Mouse (Mus musculus): ENCODE measurements at regions not wholly inside any gene's neighbourhood (a gene's known extent, or its start where the extent isn't known, plus 50 kb on each side); places are given as distances from the start of the nearest gene placed in this dataset.

DNA sequence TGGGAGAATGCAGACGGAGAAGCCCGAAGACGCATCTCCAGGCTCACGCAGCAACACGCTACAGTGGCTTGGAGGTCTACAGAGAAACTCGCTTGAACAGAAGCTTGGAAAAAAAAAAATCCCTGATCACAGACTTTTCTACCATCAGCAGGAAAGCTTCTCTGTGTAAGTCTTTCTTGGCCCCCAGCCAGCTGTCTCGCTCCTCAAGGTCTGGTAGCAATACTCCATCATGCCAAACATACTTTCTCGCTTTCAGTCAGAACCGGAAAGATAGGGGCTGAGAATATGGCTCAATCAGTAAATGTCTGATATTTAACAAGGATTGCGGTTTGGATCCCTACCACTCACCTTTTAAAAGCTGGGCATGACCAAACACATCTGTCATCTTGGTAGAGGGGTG is 126.2 kb upstream of the Slc7a11 start:
- 57% methylated on average over 10 of the region's 10 CpGs for WGBS
- TF ChIP-seq CTCF (IDR thresholded peaks at IDR 0.05) (no peak), POLR2A (IDR thresholded peaks at IDR 0.05; ENCODE audit: insufficient read depth, low read depth, low read length) (no peak), EP300 (IDR thresholded peaks at IDR 0.05; ENCODE audit: insufficient read depth, low read depth, low read length) (no peak)
- Histone ChIP-seq H3K27me3 (ENCODE audit: control insufficient read depth, insufficient read depth, low read length) (no peaks in the 10 kb centered on the region), H3K9ac (ENCODE audit: low read depth, low read length) (no peak overlapping the region), H3K79me2 (replicated peaks; ENCODE audit: control insufficient read depth, insufficient read depth, low read length) (no peaks in the 10 kb centered on the region), H3K36me3 (ENCODE audit: control insufficient read depth, insufficient read depth, low read length) (no peaks in the 10 kb centered on the region), H3K4me1 (ENCODE audit: control insufficient read depth, insufficient read depth, low read length) (no peaks in the 10 kb centered on the region), H3K27ac (no peak overlapping the region), H3K4me3 (no peak overlapping the region)
- intact Hi-C loops (cut with DNase I): no loop called here
- no peak for DNase-seq

- H3K27ac ChIP-seq: no peak overlapping the region
- no peak for DNase-seq
- no peak overlapping the region for H3K9ac ChIP-seq (ENCODE audit: low read depth, low read length)
- no peaks in the 10 kb centered on the region for H3K36me3 ChIP-seq (ENCODE audit: control insufficient read depth, insufficient read depth, low read length)
- no peaks in the 10 kb centered on the region for H3K4me1 ChIP-seq (ENCODE audit: control insufficient read depth, insufficient read depth, low read length)
- no peak for TF ChIP-seq CTCF (IDR thresholded peaks at IDR 0.05)
- no peak overlapping the region for H3K4me3 ChIP-seq
- H3K79me2 ChIP-seq (replicated peaks; ENCODE audit: control insufficient read depth, insufficient read depth, low read length): no peaks in the 10 kb centered on the region
- intact Hi-C loops (cut with DNase I): no loop called here
- no peaks in the 10 kb centered on the region for H3K27me3 ChIP-seq (ENCODE audit: control insufficient read depth, insufficient read depth, low read length)
- 9% methylated on average over 1 of the region's 1 CpGs for WGBS
Measured at GRCm38 (mm10) chr3:50554150-50554549, 110.7 kb upstream of the Slc7a11 start.

DNA sequence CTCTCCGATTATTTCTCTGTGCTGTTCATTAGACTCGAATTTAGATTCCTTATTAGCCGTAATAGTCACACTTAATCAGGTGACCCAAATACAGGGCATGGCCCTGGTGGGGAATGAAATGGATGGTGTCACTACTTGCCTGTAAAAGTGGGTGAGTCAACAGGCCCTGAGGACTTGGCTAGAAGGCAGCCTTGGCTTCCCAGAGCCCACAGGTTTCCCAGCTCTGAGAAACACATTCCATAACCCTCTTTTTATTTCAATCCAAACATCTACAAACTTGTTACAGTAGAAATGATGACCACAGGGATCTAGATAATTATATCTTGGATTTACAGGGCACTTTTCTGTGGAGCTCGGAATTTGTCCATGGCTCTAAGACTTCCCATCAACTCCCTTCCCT is 105.2 kb upstream of the Slc7a11 start:
- H3K4me3 ChIP-seq: no peak overlapping the region
- 81% methylated on average over 4 of the region's 4 CpGs for WGBS
- no peak for DNase-seq

DNA sequence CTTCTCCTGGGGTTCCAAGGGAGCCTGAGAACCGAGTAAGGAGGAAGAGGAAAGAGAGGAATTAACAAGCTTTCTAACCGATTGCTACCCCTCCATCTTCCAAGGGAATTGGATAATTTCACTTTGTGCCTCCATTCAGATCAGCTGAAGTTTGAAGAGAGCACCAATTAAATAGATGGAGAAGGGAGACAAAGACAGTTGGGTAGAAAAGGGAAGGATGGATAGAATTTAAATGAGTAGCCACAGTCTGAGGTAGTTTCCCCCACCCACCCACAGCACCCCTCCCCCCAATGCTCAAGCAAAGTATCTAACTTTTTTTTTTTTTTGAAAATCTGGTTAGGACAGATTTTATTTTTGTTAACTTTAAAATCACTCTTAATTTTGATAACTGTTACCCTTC is 87.2 kb upstream of the Slc7a11 start:
- H3K27ac ChIP-seq: no peak overlapping the region
- H3K4me3 ChIP-seq: no peak overlapping the region
- no peaks in the 10 kb centered on the region for H3K27me3 ChIP-seq (ENCODE audit: control insufficient read depth, insufficient read depth, low read length)
- WGBS: 34% methylated on average over 2 of the region's 2 CpGs
- intact Hi-C loops (cut with DNase I): no loop called here
- H3K9ac ChIP-seq (ENCODE audit: low read depth, low read length): no peak overlapping the region
- TF ChIP-seq EP300 (IDR thresholded peaks at IDR 0.05; ENCODE audit: insufficient read depth, low read depth, low read length) (no peak), POLR2A (IDR thresholded peaks at IDR 0.05; ENCODE audit: insufficient read depth, low read depth, low read length) (no peak), CTCF (IDR thresholded peaks at IDR 0.05) (no peak)
- H3K36me3 ChIP-seq (ENCODE audit: control insufficient read depth, insufficient read depth, low read length): no peaks in the 10 kb centered on the region
- H3K4me1 ChIP-seq (ENCODE audit: control insufficient read depth, insufficient read depth, low read length): no peaks in the 10 kb centered on the region
- DNase-seq: no peak
- H3K79me2 ChIP-seq (replicated peaks; ENCODE audit: control insufficient read depth, insufficient read depth, low read length): no peaks in the 10 kb centered on the region

More for the DNA sequence above, 105.2 kb upstream of the Slc7a11 start:
- no peaks in the 10 kb centered on the region for H3K27me3 ChIP-seq (ENCODE audit: control insufficient read depth, insufficient read depth, low read length)
- H3K27ac ChIP-seq: no peak overlapping the region
- no peaks in the 10 kb centered on the region for H3K79me2 ChIP-seq (replicated peaks; ENCODE audit: control insufficient read depth, insufficient read depth, low read length)
- TF ChIP-seq EP300 (IDR thresholded peaks at IDR 0.05; ENCODE audit: insufficient read depth, low read depth, low read length) (no peak), CTCF (IDR thresholded peaks at IDR 0.05) (no peak), POLR2A (IDR thresholded peaks at IDR 0.05; ENCODE audit: insufficient read depth, low read depth, low read length) (no peak)
- H3K9ac ChIP-seq (ENCODE audit: low read depth, low read length): no peak overlapping the region
- intact Hi-C loops (cut with DNase I): no loop called here
- H3K4me1 ChIP-seq (ENCODE audit: control insufficient read depth, insufficient read depth, low read length): no peaks in the 10 kb centered on the region
- no peaks in the 10 kb centered on the region for H3K36me3 ChIP-seq (ENCODE audit: control insufficient read depth, insufficient read depth, low read length)

DNA sequence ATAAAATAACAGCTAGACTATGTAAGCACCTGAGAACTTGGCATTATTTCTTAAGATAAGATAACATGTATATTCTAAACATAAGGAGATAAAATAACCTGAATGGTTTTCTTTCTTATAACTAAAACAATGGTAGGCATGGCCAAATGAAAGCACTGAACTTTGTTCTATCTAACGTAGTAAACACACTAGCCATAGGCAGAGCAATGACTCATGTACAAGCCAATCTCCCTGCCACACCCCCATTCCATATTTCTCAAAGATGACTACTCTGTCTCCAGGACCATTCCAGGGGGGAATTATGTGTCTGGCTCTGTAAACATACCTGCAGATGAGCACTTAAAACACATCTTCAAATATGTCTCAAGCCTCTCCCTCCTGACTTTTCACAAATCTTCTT is 80.6 kb upstream of the Slc7a11 start:
- Histone ChIP-seq H3K4me3 (no peak overlapping the region), H3K36me3 (ENCODE audit: control insufficient read depth, insufficient read depth, low read length) (no peaks in the 10 kb centered on the region), H3K9ac (ENCODE audit: low read depth, low read length) (no peak overlapping the region), H3K27ac (no peak overlapping the region), H3K27me3 (ENCODE audit: control insufficient read depth, insufficient read depth, low read length) (no peaks in the 10 kb centered on the region), H3K4me1 (ENCODE audit: control insufficient read depth, insufficient read depth, low read length) (no peaks in the 10 kb centered on the region), H3K79me2 (replicated peaks; ENCODE audit: control insufficient read depth, insufficient read depth, low read length) (no peaks in the 10 kb centered on the region)
- intact Hi-C loops (cut with DNase I): no loop called here
- TF ChIP-seq EP300 (IDR thresholded peaks at IDR 0.05; ENCODE audit: insufficient read depth, low read depth, low read length) (no peak), POLR2A (IDR thresholded peaks at IDR 0.05; ENCODE audit: insufficient read depth, low read depth, low read length) (no peak), CTCF (IDR thresholded peaks at IDR 0.05) (no peak)
- DNase-seq: no peak
- WGBS: 57% methylated on average over 1 of the region's 1 CpGs

DNA sequence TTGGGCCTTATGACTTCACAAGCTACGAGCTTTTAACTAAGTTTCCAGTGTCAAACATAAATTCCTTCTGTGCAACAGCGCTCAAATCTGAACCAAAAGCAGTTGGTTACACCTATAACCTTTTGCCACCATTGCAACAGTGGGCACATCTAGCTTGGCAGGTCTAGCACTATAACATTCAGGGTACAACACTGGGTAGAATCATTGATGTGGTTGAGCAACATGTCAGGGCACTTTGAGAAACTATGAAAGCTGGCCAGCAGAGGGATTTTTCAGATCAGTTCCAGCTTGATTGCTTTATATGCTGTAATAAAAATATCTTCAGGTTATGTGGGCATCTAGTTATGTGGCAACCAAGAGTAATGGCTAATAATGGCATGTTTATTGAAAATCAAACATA is 63.8 kb upstream of the Slc7a11 start:
- no peak overlapping the region for H3K9ac ChIP-seq (ENCODE audit: low read depth, low read length)
- WGBS: 88% methylated on average over 2 of the region's 2 CpGs
- H3K79me2 ChIP-seq (replicated peaks; ENCODE audit: control insufficient read depth, insufficient read depth, low read length): no peaks in the 10 kb centered on the region

More for the DNA sequence above, 63.8 kb upstream of the Slc7a11 start:
- intact Hi-C loops (cut with DNase I): no loop called here
- Histone ChIP-seq H3K27me3 (ENCODE audit: control insufficient read depth, insufficient read depth, low read length) (no peaks in the 10 kb centered on the region), H3K36me3 (ENCODE audit: control insufficient read depth, insufficient read depth, low read length) (no peaks in the 10 kb centered on the region), H3K27ac (no peak overlapping the region), H3K4me3 (no peak overlapping the region), H3K4me1 (ENCODE audit: control insufficient read depth, insufficient read depth, low read length) (no peaks in the 10 kb centered on the region)
- no peak for DNase-seq
- TF ChIP-seq CTCF (IDR thresholded peaks at IDR 0.05) (no peak), EP300 (IDR thresholded peaks at IDR 0.05; ENCODE audit: insufficient read depth, low read depth, low read length) (no peak), POLR2A (IDR thresholded peaks at IDR 0.05; ENCODE audit: insufficient read depth, low read depth, low read length) (no peak)

Measured in heart, adult 2 months (tissue).